Mouse (Mus musculus): ENCODE measurements at regions not wholly inside any gene's neighbourhood (a gene's known extent, or its start where the extent isn't known, plus 50 kb on each side); places are given as distances from the start of the nearest gene placed in this dataset.

DNA sequence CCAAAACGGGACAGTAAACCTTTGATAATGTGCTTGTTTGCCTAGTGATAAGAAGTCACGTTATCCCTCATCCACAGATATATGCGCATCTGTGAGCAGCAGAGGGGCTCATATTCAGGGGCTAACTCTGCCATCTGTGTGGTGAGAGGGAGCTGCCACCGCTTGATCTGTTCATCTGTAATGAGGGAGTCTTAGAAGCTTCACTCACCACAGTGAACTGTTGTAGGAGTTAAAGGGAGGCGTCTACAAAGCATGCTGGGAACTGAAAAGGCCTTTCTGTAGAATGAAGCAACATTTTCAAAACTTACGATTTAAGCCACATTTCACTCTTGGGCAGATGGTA, 324.1 kb upstream of the 1700056E22Rik start:
- no peaks in the 10 kb centered on the region for H3K36me3 ChIP-seq (ENCODE audit: control insufficient read depth in 1 of 2, insufficient read depth in 2 of 2, low read length in 2 of 2)
- TF ChIP-seq ELF1 (IDR thresholded peaks at IDR 0.05; ENCODE audit: low read depth, low read length) (no peak), ZMIZ1 (IDR thresholded peaks at IDR 0.05; ENCODE audit: low read depth, low read length) (no peak), MYB (IDR thresholded peaks at IDR 0.05; ENCODE audit: low read depth, low read length) (no peak), GABPA (IDR thresholded peaks at IDR 0.05; ENCODE audit: low read depth, low read length) (no peak), ZC3H11A (IDR thresholded peaks at IDR 0.05; ENCODE audit: low read depth, low read length) (no peak), MYC (IDR thresholded peaks at IDR 0.05; ENCODE audit: low read depth, low read length) (no peak), KAT2A (conservative IDR thresholded peaks at IDR 0.05; ENCODE audit: low read depth, low read length) (no peak), TBP (IDR thresholded peaks at IDR 0.05; ENCODE audit: low read depth, low read length) (no peak), ZNF384 (IDR thresholded peaks at IDR 0.05; ENCODE audit: low read depth, low read length) (no peak), POLR2AphosphoS5 (IDR thresholded peaks at IDR 0.05; ENCODE audit: borderline replicate concordance, low read depth, low read length) (no peak), MXI1 (IDR thresholded peaks at IDR 0.05; ENCODE audit: low read depth, low read length) (no peak), SIN3A (IDR thresholded peaks at IDR 0.05; ENCODE audit: low read length) (no peak), CTCF (IDR thresholded peaks at IDR 0.05 in 2 of 3, conservative IDR thresholded peaks at IDR 0.05 in 1 of 3; ENCODE audit: control insufficient read depth in 1 of 3, insufficient read depth in 1 of 3, low read depth in 2 of 3, low read length in 3 of 3, poor library complexity in 1 of 3, severe bottlenecking in 1 of 3) (no peak), TAL1 (IDR thresholded peaks at IDR 0.05; ENCODE audit: low read length) (no peak), RCOR1 (IDR thresholded peaks at IDR 0.05; ENCODE audit: low read depth, low read length) (no peak), UBTF (IDR thresholded peaks at IDR 0.05; ENCODE audit: borderline replicate concordance, insufficient read depth, low read depth, low read length) (no peak)
- no peaks in the 10 kb centered on the region for H3K27me3 ChIP-seq (ENCODE audit: control insufficient read depth in 1 of 2, insufficient read depth in 2 of 2, low read length in 2 of 2)
- no peaks in the 10 kb centered on the region for H3K9me3 ChIP-seq (replicated peaks; ENCODE audit: insufficient read depth, low read length)
- H3K9ac ChIP-seq (ENCODE audit: control insufficient read depth, low read depth, low read length, poor library complexity, severe bottlenecking) = no peak overlapping the region
- no peaks in the 10 kb centered on the region for H3K4me1 ChIP-seq (ENCODE audit: control insufficient read depth in 1 of 2, insufficient read depth in 2 of 2, low read length in 2 of 2)
- DNase-seq (ENCODE audit: low read depth, low spot score) = no peak
- H3K79me2 ChIP-seq (ENCODE audit: control insufficient read depth, insufficient read depth, low read length, poor library complexity) = no peaks in the 10 kb centered on the region
- H3K4me3 ChIP-seq (ENCODE audit: control insufficient read depth in 1 of 2, insufficient read depth in 1 of 2, low read depth in 2 of 2, low read length in 2 of 2) = no peak overlapping the region
- H3K27ac ChIP-seq (ENCODE audit: control insufficient read depth, low read depth, low read length) = no peak overlapping the region

DNA sequence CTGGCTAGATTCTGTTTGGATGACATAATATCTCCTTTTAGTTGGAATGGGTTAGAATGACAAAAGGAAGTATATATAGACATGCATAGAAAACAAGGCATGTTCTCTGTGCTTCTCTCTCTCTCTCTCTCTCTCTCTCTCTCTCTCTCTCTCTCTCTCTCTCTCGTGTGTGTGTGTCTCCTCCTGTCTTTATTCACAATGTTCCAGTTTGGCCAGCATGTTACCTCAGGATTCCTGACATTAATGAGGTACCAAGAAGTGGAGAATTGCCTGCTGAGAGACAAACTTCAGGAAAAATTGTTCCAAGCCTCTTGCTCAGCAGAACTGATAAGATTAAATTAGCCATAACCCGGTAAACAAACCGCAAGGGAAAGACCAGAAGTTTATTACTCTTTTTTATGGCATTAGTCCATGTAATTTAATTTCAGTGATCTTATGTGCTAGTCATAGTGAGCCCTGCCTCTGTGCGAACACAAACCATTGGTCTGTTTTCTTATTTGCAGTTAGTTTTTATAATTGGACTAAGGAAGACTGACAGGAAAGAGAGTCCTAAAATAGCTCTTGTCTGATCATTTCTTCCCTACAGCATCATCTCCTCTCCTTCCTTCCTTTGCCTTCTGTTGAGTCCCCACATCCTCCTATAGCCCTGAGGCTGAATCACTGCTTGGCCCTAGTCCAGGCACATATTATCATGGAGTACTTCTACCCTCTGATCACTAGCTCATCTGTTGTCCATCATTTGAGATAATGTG, 323.5 kb upstream of the 1700056E22Rik start:
- Histone ChIP-seq H3K36me3 (ENCODE audit: control insufficient read depth in 1 of 2, insufficient read depth in 2 of 2, low read length in 2 of 2) (no peaks in the 10 kb centered on the region), H3K4me1 (ENCODE audit: control insufficient read depth in 1 of 2, insufficient read depth in 2 of 2, low read length in 2 of 2) (no peaks in the 10 kb centered on the region), H3K9me3 (replicated peaks; ENCODE audit: insufficient read depth, low read length) (no peaks in the 10 kb centered on the region), H3K4me3 (ENCODE audit: control insufficient read depth in 1 of 2, insufficient read depth in 1 of 2, low read depth in 2 of 2, low read length in 2 of 2) (no peak overlapping the region), H3K27ac (ENCODE audit: control insufficient read depth, low read depth, low read length) (no peak overlapping the region), H3K79me2 (ENCODE audit: control insufficient read depth, insufficient read depth, low read length, poor library complexity) (no peaks in the 10 kb centered on the region), H3K27me3 (ENCODE audit: control insufficient read depth in 1 of 2, insufficient read depth in 2 of 2, low read length in 2 of 2) (no peaks in the 10 kb centered on the region), H3K9ac (ENCODE audit: control insufficient read depth, low read depth, low read length, poor library complexity, severe bottlenecking) (no peak overlapping the region)
- no peak for DNase-seq (ENCODE audit: low read depth, low spot score)
- TF ChIP-seq MXI1 (IDR thresholded peaks at IDR 0.05; ENCODE audit: low read depth, low read length) = no peak
- no peak for TF ChIP-seq TCF12 (IDR thresholded peaks at IDR 0.05; ENCODE audit: low read depth, low read length)
- no peak for TF ChIP-seq USF1 (IDR thresholded peaks at IDR 0.05; ENCODE audit: low read depth, low read length)
- no peak for TF ChIP-seq ELF1 (IDR thresholded peaks at IDR 0.05; ENCODE audit: low read depth, low read length)
- no peak for TF ChIP-seq TAL1 (IDR thresholded peaks at IDR 0.05; ENCODE audit: low read length)
- no peak for TF ChIP-seq NELFE (IDR thresholded peaks at IDR 0.05; ENCODE audit: low read depth, low read length)
- TF ChIP-seq GABPA (IDR thresholded peaks at IDR 0.05; ENCODE audit: low read depth, low read length) = no peak

All from MEL (cell line).